Mouse (Mus musculus): Measurements from ENCODE around the gene Cdc42ep1.

DNA sequence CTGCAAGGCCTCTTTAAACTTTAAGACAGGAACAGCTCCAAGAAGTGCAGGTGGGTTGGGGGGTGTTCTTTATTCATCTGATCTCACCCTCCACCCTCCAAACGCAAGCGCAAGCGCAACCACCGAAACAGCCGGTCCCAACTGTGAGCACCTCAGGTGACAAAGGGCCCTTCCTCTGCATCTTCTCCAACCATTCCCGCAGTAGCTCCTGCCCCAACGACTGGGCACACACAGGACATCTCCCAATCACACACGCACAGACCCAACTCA is 45.4 kb upstream of the Cdc42ep1 start:
- no peak for TF ChIP-seq CTCF (conservative IDR thresholded peaks at IDR 0.05; ENCODE audit: insufficient read depth, insufficient read length, low read depth, low read length)
- no peak for TF ChIP-seq POLR2A (IDR thresholded peaks at IDR 0.05; ENCODE audit: low read depth, low read length)
